Mouse (Mus musculus) left cerebral cortex, adult 8-10 months (tissue): ENCODE data around the gene Zfp747. TPM values are rescaled to one million over a fixed set of nuclear protein-coding genes. Genes with fewer than 3 reads are reported as not detected.

ENCODE experiments used
- DNase-seq, 2 experiments: peaks; one replicate each; pipeline ENCODE4 v3.0.0; 2022; ENCODE audit warnings: low spot score in 2 of 2
- total RNA-seq, 4 experiments: library from RNA; stranded (reverse); gene quantifications; 2 replicates each; pipeline ENCODE4 v1.2.4; 2022

The Zfp747 gene
- total RNA-seq, 4 experiments from 2014 or later: 6.6 to 8.8 (median 8.1) TPM

- DNase-seq: no peak
These were observed 40.2 kb downstream of the Zfp747 start for GRCm38 (mm10) chr7:127335604-127336003.

- no peak for DNase-seq
These were observed 42.6 kb downstream of the Zfp747 start for GRCm38 (mm10) chr7:127333240-127333639.

GRCm38 (mm10) chr7:127326685-127327084 lies 49.2 kb downstream of the Zfp747 start:
- peak in 1 of 2 experiments; percentile 62 for DNase-seq

- DNase-seq: no peak
These were observed 50.3 kb downstream of the Zfp747 start for GRCm38 (mm10) chr7:127325550-127325949.

GRCm38 (mm10) chr7:127324944-127325343 lies 50.9 kb downstream of the Zfp747 start:
- DNase-seq: no peak

Other genes starting within 250 kb of the Zfp747 start
- under 1 TPM in 3 of 4 experiments, not detected in 1; 0.09 to 0.30 (median 0.13) TPM for gene Spn, start 238.2 kb downstream of the Zfp747 start, total RNA-seq
- gene Cd2bp2, start 180.0 kb downstream of the Zfp747 start, total RNA-seq: 100 to 1,000 TPM in 2 of 4 experiments, 10 to 100 TPM in 2; 89.7 to 111 (median 98.2) TPM
- gene Tbc1d10b, start 167.6 kb downstream of the Zfp747 start, total RNA-seq: 100 to 1,000 TPM in 2 of 4 experiments, 10 to 100 TPM in 2; 89.4 to 105 (median 96.9) TPM
- 10 to 100 TPM in 2 of 4 experiments, 1 to 10 TPM in 2; 1.9 to 21.6 (median 9.2) TPM for gene Mylpf, start 167.2 kb downstream of the Zfp747 start, total RNA-seq
- gene Zfp553, start 143.0 kb downstream of the Zfp747 start, total RNA-seq: 10 to 100 TPM; 18.2 to 21.2 (median 21.0) TPM
- 1 to 10 TPM; 3.1 to 7.1 (median 5.4) TPM for gene Sept1, start 142.9 kb downstream of the Zfp747 start, total RNA-seq
- gene Zfp771, start 131.8 kb downstream of the Zfp747 start, total RNA-seq: 10 to 100 TPM; 49.5 to 55.5 (median 53.6) TPM
- 10 to 100 TPM; 24.3 to 28.3 (median 26.0) TPM for gene Dctpp1, start 115.3 kb downstream of the Zfp747 start, total RNA-seq
- 10 to 100 TPM; 36.1 to 40.8 (median 38.1) TPM for gene Sephs2, start 102.0 kb downstream of the Zfp747 start, total RNA-seq
- gene Itgal, start 79.8 kb downstream of the Zfp747 start, total RNA-seq: under 1 TPM; 0.44 to 0.91 (median 0.83) TPM
- 10 to 100 TPM; 14.1 to 15.7 (median 15.2) TPM for gene Zfp768, start 30.5 kb downstream of the Zfp747 start, total RNA-seq
- 1 to 10 TPM; 3.1 to 5.3 (median 4.2) TPM for gene 9130019O22Rik, start 11.1 kb upstream of the Zfp747 start, total RNA-seq
- 10 to 100 TPM in 1 of 4 experiments, 1 to 10 TPM in 3; 6.5 to 10.3 (median 8.0) TPM for gene E430018J23Rik, start 17.6 kb upstream of the Zfp747 start, total RNA-seq
- gene Zfp764, start 30.8 kb upstream of the Zfp747 start, total RNA-seq: 1 to 10 TPM; 6.1 to 6.7 (median 6.6) TPM
- 10 to 100 TPM; 13.3 to 18.0 (median 16.5) TPM for gene Zfp688, start 46.0 kb upstream of the Zfp747 start, total RNA-seq
- 1 to 10 TPM; 5.1 to 6.1 (median 5.9) TPM for gene Zfp689, start 73.1 kb upstream of the Zfp747 start, total RNA-seq
- 10 to 100 TPM; 29.6 to 35.2 (median 30.4) TPM for gene Prr14, start 83.6 kb upstream of the Zfp747 start, total RNA-seq
- gene Fbrs, start 103.1 kb upstream of the Zfp747 start, total RNA-seq: 10 to 100 TPM; 47.1 to 55.2 (median 51.7) TPM
- 100 to 1,000 TPM; 112 to 117 (median 115) TPM for gene Srcap, start 135.9 kb upstream of the Zfp747 start, total RNA-seq
- 10 to 100 TPM; 11.1 to 12.3 (median 11.5) TPM for gene Gm42715, start 143.5 kb upstream of the Zfp747 start, total RNA-seq
- gene Tmem265, start 185.3 kb upstream of the Zfp747 start, total RNA-seq: 1 to 10 TPM in 2 of 4 experiments, under 1 TPM in 1, not detected in 1; 1.00 to 1.3 (median 1.0) TPM
- 10 to 100 TPM; 74.2 to 85.4 (median 81.9) TPM for gene Phkg2, start 197.3 kb upstream of the Zfp747 start, total RNA-seq
- 10 to 100 TPM in 2 of 4 experiments, 1 to 10 TPM in 2; 7.4 to 10.5 (median 10.0) TPM for gene Ccdc189, start 212.5 kb upstream of the Zfp747 start, total RNA-seq
- 10 to 100 TPM; 57.1 to 68.5 (median 67.5) TPM for gene Rnf40, start 212.7 kb upstream of the Zfp747 start, total RNA-seq
- 10 to 100 TPM; 19.3 to 29.3 (median 21.9) TPM for gene Zfp629, start 239.7 kb upstream of the Zfp747 start, total RNA-seq